Mouse (Mus musculus) forebrain, embryonic 13.5 days (tissue): ENCODE measurements around the gene Smarcal1. TPM values are rescaled to one million over a fixed set of nuclear protein-coding genes. Genes with fewer than 3 reads are reported as not detected.

Experiments
- ATAC-seq: fragments of 200-750 bp; cut with Nextera tagmentation; 2 replicates; pipeline ENCODE4 v1.8.0; 2017
- H3K27ac ChIP-seq: fragments of 300-500 bp; sonication (generic); 2 replicates; pipeline ENCODE4 v1.5.1; 2015; ENCODE audit warnings: inconsistent platforms, mild to moderate bottlenecking, moderate library complexity
- H3K27me3 ChIP-seq: fragments of 300-500 bp; sonication (generic); 2 replicates; pipeline ENCODE4 v1.6.1; 2015; ENCODE audit warnings: mild to moderate bottlenecking, inconsistent platforms
- H3K36me3 ChIP-seq: fragments of 300-500 bp; sonication (generic); 2 replicates; pipeline ENCODE4 v1.6.1; 2015; ENCODE audit warnings: mild to moderate bottlenecking, inconsistent platforms; ENCODE audit not compliant: poor library complexity, severe bottlenecking
- H3K4me1 ChIP-seq: fragments of 300-500 bp; sonication (generic); 2 replicates; pipeline ENCODE4 v1.6.1; 2015; ENCODE audit warnings: inconsistent platforms
- H3K4me2 ChIP-seq: fragments of 300-500 bp; sonication (generic); 2 replicates; pipeline ENCODE4 v1.6.1; 2015; ENCODE audit warnings: inconsistent platforms, mild to moderate bottlenecking, moderate library complexity
- H3K4me3 ChIP-seq: fragments of 300-500 bp; sonication (generic); 2 replicates; pipeline ENCODE4 v1.5.1; 2015; ENCODE audit warnings: mild to moderate bottlenecking, inconsistent platforms
- H3K9ac ChIP-seq: fragments of 300-500 bp; sonication (generic); 2 replicates; pipeline ENCODE4 v1.6.1; 2015; ENCODE audit warnings: mild to moderate bottlenecking, inconsistent platforms
- H3K9me3 ChIP-seq: fragments of 300-500 bp; sonication (generic); replicated peaks from 2 replicates; pipeline ENCODE4 v1.6.1; 2016; ENCODE audit warnings: inconsistent platforms
- WGBS: fragments of 180-500 bp; shearing (Covaris S2); methylation state at CpG from one replicate; pipeline ENCODE4 v1.1.7; 2015; 5-methylcytosine and 5-hydroxymethylcytosine counted together
- polyA plus RNA-seq: library from polyadenylated mRNA; unstranded; fragments of >200 nt; fragmentation: Nextera tagmentation; extraction: Ambion mirVana; gene quantifications from 2 replicates; pipeline ENCODE4 v1.2.1, GENCODE M21; 2015

The Smarcal1 gene
- polyA plus RNA-seq, 1 experiment from 2014 or later: 24.2 TPM

DNA sequence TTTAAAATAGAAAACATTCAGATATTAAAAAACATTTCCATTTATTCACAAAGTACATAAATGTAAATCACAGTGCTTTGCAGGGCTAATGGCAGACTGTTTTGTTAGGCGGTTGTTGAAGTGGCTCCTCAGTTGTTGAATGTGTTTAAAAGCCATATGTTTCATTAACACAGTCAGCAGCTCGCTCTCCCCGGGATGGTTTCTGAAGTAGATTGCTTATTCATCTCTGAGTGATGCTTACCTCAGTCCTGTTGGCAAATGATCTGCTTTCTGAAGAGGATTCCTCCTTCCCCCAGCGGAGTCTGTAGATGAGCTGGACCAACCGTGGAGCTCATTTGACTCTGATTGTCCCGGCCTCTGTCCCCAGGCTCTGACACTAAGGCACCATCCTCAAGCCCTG, 29.1 kb downstream of the Smarcal1 start:
- no peaks in the 10 kb centered on the region for H3K27me3 ChIP-seq
- H3K4me2 ChIP-seq: no peak overlapping the region
- H3K9me3 ChIP-seq: no peaks in the 10 kb centered on the region
- H3K36me3 ChIP-seq: peaks cover 92% of the 10 kb centered on the region
- 81% methylated on average over 6 of the region's 6 CpGs for WGBS
- ATAC-seq: no peak
- H3K27ac ChIP-seq: no peak overlapping the region
- H3K9ac ChIP-seq: no peak overlapping the region
- no peaks in the 10 kb centered on the region for H3K4me1 ChIP-seq
- no peak overlapping the region for H3K4me3 ChIP-seq

DNA sequence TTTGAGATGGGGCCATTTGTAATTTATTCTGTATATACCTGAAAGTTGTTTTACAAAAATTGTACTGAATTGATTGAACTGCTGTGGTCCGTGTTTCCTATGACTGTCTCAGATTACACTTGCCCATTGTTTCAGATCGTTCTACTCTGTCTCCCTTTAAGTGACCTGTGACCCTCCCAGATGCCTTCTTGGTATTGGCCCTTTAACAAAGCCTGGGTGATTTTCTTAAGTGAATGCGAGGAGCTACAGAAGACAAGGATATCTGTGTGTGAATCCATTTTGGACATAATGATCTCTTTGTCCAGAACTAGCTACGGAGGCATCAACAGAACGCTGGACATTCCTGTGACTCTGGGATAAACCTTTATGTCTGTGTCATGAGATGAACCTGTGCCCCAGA, 52.2 kb downstream of the Smarcal1 start:
- H3K27me3 ChIP-seq: no peaks in the 10 kb centered on the region
- peaks cover 40% of the 10 kb centered on the region for H3K36me3 ChIP-seq
- 36% methylated on average over 5 of the region's 5 CpGs for WGBS
- H3K9ac ChIP-seq: no peak overlapping the region
- H3K4me2 ChIP-seq: no peak overlapping the region
- no peak overlapping the region for H3K27ac ChIP-seq
- H3K4me1 ChIP-seq: no peaks in the 10 kb centered on the region
- H3K4me3 ChIP-seq: no peak overlapping the region
- no peaks in the 10 kb centered on the region for H3K9me3 ChIP-seq
- ATAC-seq: no peak

DNA sequence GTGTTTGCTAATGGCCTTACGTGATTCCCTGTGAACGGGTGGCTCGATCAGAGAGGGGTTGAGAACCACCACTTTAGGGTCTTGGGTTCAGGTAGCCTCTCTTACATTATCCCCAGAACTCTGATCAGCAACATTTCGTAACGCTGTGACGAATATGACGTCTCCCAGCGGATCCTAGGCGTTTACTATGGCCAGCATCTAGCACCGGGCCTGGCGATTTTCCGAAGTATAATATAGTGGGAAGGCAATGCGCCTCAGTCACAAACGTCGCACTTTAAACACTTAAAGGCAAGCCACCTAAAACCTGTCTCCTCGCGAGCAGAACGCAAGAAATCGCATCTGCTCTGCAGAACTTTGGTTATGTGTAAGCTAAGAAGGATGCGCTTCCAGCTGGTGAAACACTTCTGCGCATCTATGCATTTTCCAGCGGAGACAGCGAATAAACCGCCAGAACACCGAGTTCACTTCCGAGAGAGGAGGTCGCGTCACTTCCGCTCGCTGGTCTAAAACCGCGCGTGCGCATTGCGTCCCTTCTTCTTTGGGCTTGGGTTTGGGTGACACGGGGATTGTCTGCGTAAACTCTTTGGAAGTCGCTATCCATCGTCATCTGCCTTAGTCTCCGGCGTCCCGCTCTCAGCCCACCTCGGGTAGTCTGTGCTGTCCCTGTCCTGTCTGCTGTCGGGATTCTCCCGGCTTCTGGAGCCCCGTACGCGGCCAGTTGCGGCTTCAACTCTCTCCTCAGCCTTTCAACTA, 57.8 kb downstream of the Smarcal1 start:
- Histone ChIP-seq H3K4me2 (peak overlapping the region; percentile 52), H3K27me3 (no peaks in the 10 kb centered on the region), H3K4me1 (no peaks in the 10 kb centered on the region), H3K4me3 (peak overlapping the region; percentile 26), H3K36me3 (no peaks in the 10 kb centered on the region), H3K9ac (no peak overlapping the region), H3K27ac (no peak overlapping the region), H3K9me3 (no peaks in the 10 kb centered on the region)
- peak; percentile 92 for ATAC-seq
- WGBS: 38% methylated on average over 49 of the region's 49 CpGs

DNA sequence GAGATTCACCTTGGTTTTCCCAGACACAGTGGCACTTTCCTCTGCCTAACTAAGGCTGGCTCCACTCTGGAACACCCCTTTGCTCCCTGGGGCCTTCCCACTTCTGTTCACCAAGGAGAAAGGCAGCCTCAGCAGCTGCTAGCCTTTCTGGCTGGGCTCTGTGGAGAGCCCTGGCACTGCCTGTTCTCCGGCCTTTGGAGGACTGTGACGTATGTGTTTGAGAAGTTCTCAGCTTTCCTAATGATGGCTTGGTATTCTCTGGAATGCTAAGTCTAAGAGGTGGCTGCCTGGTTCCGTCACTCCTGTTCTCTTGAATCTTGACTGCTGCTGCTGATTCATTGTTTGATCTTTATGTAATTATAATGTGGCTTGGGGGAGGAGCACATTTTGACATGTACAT, 90.0 kb downstream of the Smarcal1 start:
- WGBS: 44% methylated on average over 3 of the region's 3 CpGs
- 0 out of 2 replicates have a peak, but pooled peaks cover 3% of the 10 kb centered on the region for H3K4me1 ChIP-seq
- no peak overlapping the region for H3K27ac ChIP-seq
- no peak overlapping the region for H3K4me3 ChIP-seq
- H3K9me3 ChIP-seq: no peaks in the 10 kb centered on the region
- 0 out of 2 replicates have a peak, but pooled peaks have one; percentile 36 for ATAC-seq
- H3K9ac ChIP-seq: no peak overlapping the region
- no peak overlapping the region for H3K4me2 ChIP-seq
- no peaks in the 10 kb centered on the region for H3K36me3 ChIP-seq
- no peaks in the 10 kb centered on the region for H3K27me3 ChIP-seq

Other genes with a start within 250 kb of the Smarcal1 start
- gene March4, start 46.3 kb upstream of the Smarcal1 start, polyA plus RNA-seq: 1.6 and 1.8 TPM in 2 replicates
- not detected in 2 replicates for gene Ankar, start 117.3 kb downstream of the Smarcal1 start, polyA plus RNA-seq
- 1,396 and 1,648 TPM in 2 replicates for gene Rpl37a, start 128.0 kb downstream of the Smarcal1 start, polyA plus RNA-seq
- 319 and 349 TPM in 2 replicates for gene Igfbp2, start 241.3 kb downstream of the Smarcal1 start, polyA plus RNA-seq